Mouse (Mus musculus) natural killer cell, adult 2 months (primary cell): ENCODE data around the gene 2700081O15Rik.

ENCODE experiments used
- DNase-seq, 2 experiments: peaks; one replicate each; pipeline ENCODE4 v3.0.0; 2022; ENCODE audit warnings: low spot score in 2 of 2

The 2700081O15Rik gene

DNA sequence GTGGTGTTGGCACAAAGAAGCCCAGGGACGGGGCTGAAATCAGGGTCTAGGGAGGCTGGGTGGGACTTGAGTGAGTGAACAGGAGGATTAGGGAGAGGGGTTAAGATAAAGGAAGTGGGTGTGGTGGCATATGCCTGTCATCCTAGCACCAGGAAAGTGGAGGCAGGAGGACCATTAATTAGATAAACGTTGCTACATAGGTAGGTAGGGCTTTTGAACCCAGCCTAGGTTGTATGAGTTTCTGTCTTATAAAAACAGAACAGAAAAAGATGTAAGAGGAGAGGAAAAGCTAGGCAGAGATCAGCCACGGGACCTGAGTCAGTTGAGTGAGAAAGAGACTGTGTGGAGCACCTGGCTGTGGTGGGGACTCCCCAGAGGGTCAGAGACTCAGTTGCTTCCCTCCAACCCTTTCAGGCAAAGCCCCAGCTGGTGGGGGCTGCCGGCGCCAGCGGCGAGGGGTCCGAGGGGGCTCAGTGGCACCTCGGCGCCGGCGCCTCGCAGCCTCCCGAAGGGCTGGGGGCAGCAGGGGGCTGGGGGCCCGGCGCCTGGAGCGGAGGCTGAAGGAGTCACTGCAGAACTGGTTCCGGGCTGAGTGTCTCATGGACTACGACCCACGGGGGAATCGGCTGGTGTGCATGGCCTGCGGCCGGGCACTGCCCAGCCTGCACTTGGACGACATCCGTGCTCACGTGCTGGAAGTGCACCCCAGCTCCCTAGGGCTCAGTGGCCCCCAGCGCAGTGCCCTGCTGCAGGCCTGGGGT, 3.6 kb downstream of the 2700081O15Rik start:
- no peak for DNase-seq

DNA sequence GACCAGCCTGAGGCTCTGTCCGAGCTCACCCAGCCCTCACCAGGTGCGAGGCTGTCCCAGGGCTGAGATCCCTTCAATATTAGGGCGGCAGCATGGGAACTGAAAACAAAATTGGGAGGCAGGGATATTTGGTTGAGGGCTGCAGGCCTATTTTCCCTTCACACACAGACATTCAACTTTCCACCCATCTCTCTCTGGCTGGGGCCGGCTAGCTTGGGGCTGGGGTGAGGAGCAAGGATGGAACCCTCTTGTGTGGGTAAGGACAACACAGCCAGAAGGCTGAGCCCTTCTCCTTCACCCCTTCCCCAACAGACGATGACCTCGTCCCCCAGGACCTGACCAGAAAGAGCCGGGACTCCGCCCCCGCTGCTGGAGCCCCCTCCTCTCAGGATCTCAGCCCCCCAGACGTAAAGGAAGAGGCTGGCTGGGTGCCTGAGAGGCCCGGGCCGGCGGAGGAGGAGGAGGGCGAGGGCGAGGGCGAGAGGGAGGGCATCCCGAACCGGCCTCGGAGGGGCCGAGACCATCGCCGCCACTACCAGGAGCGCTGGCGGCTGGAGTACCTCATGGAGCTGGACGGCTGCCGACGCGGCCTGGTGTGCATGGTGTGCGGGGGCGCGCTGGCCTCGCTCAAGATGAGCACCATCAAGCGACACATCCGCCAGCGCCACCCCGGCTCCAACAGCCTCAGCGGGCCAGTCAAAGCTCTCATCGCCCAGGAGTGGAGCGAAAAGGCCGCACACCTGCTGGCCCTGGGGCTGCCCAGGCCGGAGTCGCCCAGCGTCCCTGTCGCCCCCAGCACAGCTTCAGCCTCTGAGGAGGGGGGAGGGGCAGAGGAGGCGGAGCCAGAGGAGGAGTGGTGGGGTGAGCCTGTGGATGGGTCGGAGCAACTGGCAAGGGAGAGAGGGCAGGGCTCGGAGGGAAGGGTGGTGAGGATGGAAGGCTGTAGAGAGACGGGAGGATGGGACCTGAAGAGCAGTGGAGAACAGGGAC, 4.5 kb downstream of the 2700081O15Rik start:
- DNase-seq: no peak

DNA sequence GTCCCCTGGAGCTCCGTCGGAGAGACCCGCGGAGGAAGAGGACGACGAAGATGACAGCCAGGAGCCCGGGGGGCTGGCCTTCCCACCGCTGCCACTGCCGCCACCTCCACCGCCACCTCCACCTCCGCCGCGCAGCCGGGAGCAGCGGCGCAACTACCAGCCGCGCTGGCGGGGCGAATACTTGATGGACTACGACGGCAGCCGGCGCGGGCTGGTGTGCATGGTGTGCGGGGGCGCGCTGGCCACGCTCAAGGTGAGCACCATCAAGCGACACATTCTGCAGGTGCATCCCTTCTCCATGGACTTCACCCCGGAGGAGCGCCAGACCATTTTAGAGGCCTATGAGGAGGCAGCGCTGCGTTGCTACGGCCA, 5.2 kb downstream of the 2700081O15Rik start:
- no peak for DNase-seq

DNA sequence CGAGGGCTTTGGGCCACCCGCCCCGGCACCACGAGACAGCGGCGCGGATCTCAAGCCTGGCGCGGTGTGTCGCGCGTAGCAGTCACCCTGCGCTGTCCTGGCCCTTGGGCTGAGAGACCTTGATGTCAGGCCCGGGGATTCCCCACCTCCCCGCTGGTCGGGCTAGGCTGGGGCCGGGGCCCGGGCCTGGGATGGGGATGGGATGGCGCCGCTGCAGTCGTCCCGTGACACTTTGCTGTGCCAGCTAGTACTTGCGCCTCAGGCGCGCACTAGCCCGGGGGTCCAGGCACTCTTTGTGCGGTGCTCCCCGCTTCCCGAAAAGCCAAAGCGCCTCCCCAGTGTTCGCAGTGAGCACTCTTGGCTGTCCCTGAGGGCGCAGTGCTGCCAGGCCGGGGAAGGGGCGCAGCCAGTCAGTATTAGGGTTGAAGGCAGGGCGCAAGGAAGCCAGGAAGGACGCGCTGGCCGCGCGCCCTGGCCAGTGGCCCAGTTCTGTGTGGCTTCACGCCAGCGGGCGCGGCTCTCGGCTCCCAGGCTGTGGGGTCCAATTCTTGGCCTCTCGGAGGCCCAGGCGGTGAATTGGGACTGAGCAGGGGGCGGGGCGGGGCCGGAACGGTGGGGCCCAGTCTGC, 5.7 kb downstream of the 2700081O15Rik start:
- no peak for DNase-seq

DNA sequence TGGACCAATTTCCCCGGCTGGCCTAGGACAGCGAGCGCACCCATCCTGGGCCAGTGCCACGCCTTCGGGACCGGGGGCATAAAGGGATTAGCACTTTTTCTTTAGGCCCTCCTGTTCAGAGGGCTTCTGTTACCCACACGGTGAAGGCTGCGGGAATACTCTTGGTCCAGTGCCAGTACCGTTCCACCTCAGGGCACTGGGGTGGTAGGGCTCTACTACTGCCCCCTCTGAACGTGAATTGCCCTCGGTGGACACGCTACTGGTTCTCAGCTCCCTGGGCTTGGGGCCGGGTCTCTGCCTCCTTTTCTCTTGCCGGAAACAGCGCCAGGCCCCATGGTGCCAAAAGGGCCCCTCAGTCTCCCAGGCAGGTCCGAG, 6.2 kb downstream of the 2700081O15Rik start:
- no peak for DNase-seq

DNA sequence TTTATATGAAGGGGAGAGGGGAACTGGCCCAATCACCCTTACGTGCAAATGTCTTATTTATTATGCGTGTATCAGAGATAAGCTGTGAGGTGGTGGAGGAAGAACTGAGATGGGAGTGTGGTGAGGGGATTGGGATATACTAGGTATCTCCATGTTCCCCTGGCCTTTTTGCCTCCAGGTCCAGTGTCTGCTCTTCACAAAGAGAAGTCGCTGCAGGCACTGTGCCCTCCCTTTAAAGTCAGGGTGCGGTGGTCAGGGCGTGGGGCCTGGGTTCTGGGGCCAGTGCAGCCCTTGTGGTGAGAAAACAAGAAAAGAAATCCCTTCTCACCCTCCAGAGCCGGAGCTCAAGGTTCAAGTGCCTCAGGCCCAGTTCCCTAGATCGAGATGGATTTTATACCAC, 6.7 kb downstream of the 2700081O15Rik start:
- no peak for DNase-seq

DNA sequence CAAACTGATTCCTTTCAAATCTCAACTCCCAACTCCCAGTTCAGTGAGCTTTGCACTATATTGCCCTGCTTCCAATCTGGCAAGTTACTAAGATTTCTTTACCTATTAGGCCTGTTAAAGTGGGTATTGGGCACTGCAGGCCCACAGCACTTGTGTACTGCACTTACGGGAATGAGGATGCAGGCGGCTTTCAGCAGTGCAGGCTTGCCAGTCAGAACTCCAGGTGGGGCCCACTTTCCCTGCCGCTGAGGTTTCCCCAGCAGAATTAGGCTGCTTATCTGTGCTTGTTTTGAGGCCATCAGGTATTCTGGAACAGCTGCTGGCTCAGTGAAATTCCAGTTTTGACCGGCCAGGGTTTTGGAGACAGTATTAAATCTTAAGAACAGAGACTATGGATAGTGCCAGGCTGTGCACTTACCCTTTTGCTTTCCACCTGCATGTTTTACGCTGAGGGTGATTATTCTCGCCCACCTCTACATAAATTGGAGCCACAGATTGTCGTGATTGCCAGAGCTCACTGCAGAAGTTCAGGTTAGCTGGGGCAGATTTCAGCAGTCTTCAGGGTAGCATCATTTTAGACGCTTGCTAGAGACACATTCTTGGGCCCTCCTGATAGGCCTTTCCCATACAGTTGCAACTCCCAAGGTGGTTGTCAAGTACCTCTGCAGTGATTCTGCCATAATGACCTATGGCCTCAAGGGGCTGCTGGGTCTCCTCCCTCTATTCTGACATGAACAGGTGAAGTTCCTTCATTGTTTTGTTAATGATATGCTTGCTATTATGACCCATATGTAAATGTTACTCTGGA, 7.4 kb downstream of the 2700081O15Rik start:
- DNase-seq: no peak

DNA sequence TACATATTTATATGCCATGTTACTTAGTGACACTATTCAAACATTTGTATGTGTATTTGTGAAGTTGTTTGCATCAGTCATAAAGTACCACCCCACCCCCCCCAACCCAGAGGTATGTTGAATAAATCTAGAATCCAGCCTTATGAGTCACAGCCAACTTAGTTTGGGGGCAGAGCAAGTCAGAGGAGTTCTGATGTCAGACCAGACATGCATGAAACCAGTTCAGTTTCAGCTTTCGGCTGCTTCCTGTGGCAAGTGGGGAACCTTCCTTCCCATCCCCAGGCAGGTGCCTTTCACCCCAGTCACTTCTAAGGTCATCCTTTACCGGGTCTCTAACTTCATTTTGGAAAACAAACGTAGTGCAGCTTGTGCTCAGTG, 8.0 kb downstream of the 2700081O15Rik start:
- DNase-seq: no peak

DNA sequence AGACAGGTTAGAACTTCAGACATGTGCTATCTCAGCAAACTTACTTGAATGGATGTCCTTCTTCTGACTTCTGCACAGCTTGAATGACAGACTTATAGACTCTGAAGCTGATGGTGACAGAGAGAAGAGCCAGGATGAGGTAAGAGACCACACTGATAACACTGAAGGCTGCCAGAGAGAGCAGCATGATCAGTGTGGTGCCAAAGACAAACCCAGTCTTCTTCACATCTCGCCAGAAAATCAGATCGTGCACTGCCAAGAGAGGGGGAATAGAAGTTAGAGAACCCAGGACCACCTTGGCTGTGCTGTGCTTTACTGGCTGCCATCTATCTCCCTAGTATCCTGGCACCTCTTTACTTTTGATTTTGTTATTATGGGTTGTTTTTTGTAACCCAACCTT, 17.5 kb downstream of the 2700081O15Rik start:
- DNase-seq: no peak

DNA sequence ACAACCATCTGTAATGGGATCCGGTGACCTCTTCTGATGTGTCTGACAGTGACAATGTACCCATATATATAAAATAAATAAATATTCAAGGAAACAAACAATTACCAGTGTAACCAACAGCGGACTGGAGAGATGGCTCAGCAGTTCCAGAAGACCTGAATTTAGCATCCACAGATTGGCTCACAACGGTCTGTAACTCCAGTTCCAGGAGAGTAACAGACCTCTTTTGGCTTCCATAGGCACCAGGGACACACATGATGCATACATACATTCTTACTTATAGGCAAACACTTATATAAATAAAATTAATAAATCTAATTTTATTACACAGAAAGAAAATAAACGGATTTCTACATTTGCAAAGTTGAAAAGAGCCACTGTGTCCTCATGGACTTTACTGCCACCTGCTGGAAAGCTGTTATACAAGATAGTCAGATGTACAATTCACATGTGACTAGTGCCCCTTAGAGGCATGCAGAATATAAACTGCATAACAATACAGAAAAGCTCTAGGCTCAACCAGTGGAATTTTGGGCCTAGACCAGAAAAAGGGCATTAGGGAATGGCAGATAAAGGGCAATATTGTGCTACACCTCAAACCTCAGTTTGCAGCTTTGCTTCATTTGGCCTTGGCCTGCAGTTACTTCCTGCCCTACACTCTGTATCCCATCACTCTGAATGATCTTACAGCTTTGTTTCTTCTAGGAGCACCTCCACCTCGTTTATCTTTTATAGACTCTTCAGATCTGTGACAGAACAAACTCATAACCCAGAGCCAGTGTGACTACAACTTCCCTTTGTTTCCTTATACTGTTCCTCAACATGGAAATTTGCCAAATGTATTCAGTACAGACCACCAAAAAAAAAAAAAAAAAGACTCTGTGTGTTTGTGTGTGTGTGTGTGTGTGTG, 18.9 kb downstream of the 2700081O15Rik start:
- DNase-seq: peak in 1 of 2 experiments; percentile 44

DNA sequence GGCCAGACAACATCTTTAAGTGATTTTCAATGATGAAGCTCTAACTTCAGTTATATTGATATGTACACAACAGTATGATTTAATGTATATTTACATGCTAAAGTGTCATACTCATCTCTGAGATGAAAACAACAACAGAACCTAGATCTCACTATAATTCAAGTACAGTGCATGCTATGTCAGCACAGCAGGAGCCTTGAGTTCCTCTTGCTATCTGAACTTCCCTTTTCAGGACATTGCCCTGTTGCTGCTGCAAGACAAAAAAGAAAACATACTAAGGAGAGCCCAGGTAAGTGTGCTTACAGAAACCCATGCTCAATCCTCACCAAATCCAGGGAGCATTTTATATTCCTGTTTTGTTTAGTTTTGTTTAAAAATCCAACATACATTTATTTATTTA, 20.9 kb downstream of the 2700081O15Rik start:
- no peak for DNase-seq

DNA sequence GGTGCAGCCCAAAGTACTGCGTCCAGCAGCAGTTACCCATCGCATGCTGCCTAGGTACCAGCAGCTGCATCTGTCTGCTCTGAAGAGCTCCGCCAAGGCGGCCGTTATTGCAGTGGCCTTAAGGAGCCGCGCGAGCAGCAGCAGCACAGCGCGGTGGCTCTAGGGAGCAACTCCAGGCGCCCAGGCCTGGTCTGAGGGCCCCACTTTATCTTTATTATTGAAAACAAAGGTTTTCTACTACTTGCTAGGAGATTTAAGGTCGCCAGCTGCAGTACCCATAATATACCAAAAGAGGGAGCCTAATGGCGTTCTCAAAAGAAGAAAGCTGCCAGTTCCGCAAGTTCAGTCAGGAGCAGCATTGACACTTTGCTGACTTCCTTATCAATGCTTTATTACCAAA, 24.1 kb downstream of the 2700081O15Rik start:
- peak in 1 of 2 experiments; percentile 56 for DNase-seq

DNA sequence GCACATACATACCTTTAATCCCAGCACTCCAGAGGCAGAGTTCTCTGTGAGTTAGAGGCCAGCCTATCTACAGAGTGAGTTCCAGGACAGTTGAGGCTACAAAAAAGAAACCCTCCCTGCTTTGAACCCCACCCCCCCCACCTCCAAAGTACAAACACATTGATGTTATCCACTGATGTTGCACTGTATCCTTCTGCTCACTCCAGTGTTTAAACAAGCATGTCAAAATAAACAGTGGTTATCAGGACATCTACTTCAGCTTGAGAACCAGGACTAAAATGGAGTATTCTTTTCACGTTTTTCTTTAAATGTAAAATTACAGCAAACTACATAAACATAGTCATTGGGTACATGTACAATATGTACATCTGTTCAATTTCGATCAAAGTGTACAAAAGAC, 27.7 kb downstream of the 2700081O15Rik start:
- no peak for DNase-seq

DNA sequence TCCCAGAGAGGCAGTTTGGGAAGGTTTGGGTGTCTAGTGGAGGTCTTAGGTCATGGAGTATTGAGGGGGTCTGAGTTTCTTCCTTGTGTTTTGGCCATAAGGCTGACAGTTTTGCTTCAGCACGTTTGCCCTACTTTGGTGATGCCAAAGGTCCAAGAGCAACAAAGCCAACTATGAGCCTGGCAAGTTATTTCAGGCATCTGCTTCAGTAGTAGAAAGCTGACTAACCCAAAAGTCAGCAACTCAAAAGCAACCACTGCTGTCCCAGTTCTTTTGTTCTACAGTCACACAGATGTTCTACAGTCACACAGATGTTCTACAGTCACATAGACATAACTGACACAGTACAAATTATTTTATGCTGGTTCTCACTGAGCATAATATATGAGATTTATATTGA, 28.2 kb downstream of the 2700081O15Rik start:
- DNase-seq: no peak

DNA sequence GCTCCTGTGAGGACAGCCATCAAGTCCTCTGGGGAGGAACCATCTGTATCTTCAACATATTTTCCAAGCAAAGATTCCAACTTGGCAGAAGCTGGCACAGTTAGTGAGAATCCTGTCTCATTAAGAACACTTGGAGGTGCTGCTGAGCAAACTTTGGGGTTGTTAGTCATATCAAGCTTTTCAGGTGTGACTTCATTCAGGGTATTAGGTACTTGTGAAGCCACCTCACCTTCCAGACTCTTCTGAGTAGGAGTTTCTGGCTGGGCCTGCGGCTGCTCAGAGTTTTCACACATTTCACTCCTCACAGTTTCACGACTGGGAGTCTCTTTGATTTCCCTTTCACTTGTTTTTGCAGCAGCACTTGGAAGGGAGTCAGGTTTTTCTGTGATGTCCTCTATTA, 39.4 kb downstream of the 2700081O15Rik start:
- DNase-seq: no peak

DNA sequence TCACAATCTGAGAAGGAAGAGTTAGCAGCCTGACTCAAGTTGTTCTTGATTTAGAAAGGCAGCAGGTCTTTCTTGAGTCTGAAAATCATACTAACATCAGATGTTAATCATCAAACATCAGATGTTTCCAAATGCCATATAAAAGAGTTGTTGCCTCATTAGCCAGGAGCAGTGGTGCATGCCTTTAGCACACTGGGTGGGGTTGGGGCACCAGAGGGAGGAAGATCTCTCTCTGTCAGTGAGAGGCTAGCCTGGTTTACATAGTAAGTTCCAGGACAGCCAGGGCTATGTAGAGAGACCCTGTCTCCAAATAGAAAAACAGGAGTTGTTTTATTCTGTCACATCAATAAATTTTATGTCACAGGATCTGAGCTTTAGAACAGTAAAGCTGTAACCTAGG, 41.5 kb downstream of the 2700081O15Rik start:
- no peak for DNase-seq

DNA sequence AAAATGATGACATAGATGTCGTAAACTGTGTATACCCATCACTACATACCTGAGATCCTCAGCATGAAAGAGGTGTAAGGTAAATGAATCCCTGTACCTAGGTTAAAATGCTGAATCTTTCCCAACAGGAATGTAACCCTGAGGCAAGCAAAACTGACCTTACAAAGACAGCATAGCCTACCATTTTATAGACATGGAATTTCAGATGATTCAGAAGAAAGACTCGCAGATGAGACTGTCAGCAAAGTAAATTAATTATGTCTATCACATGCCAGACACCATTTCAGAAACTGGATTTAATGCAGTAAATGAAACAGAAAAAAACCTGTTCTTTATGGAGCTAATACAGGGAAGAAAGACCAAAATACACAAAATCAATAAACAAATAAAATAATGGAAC, 41.9 kb downstream of the 2700081O15Rik start:
- DNase-seq: no peak

DNA sequence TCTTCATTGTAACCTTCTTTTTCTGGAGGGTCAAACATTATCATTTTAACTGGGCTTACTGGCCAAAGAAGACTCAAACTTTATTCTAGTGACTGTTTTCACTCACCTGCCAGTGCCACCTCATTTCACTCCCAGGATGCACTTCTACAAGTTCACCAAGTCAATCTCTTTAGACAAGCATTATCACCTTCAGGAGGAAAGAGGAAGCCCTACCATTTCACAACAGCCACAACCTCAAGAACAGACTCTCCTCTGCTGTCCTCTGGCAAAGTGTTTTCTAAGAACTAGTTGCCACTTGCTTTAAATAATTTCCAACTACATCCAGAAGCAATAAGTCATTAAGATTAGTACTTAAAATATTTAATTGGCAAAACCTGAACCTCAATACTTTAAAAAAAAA, 50.5 kb downstream of the 2700081O15Rik start:
- no peak for DNase-seq

DNA sequence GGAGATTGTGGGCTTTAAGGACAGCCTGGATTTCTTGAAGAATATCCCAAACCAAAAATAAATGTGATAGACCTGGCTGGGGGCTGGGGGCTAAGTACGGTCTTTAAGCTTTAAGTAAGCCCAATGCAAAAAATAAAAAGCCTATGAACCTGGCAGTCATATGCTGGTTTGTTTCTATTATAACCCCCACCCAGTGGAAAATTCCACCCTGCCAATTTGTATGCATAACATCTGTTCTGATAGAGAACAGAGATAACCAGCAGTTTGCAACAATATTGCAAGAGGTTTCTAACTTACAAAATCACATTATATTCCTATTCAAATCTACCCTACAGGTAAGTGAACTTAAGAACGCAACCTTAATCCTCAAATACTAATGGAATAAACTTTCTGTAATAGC, 53.2 kb downstream of the 2700081O15Rik start:
- DNase-seq: no peak
